Mouse (Mus musculus): ENCODE data around the gene Prkag2.

Prkag2 gene

GRCm38 (mm10) chr5:24913656-24914055, 186.8 kb downstream of the Prkag2 start:
- no peak for DNase-seq (ENCODE audit: low spot score)

DNA sequence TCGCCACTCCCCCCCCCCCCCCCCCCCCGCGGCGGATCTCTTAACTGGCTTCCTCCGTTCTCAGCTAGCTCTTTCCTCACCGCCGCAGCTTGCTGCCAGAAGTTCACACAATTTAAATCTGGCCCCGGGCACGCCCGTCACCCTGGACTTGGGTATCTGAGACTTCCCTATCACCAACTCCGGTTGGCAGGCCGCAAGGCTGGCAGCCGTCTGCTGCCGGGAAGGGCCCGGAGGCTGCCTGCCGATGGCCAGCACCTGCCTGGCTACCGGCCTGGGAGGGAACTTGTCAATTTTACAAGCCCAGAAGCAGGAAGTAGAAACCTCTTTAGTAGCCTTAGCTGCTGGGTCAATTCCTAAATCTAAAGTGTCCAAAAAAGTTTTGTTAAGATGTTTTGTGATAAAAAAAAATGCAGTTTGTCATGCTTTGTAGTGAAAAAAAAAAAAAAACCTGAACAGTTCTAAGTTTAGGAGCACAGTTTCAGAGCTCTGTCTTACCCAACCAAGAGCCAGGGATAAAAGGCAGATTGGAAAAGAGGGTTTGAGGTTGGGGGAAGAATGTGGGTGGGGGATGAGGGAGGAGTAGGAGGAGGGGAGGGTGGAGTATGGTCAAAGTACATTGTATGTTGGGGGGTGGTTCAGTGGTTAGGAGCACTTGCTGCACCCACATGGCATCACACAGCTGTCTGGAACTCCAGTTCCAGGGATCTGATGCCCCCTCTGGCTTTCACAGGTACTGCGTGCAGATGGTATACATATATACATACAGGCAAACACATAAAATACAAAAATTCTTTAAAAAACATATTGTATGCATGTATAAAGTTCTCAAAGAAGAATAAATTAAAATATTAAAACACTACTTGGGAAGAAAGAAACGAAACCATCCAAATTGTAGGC, 191.4 kb downstream of the Prkag2 start:
- no peak for DNase-seq (ENCODE audit: low spot score)

DNA sequence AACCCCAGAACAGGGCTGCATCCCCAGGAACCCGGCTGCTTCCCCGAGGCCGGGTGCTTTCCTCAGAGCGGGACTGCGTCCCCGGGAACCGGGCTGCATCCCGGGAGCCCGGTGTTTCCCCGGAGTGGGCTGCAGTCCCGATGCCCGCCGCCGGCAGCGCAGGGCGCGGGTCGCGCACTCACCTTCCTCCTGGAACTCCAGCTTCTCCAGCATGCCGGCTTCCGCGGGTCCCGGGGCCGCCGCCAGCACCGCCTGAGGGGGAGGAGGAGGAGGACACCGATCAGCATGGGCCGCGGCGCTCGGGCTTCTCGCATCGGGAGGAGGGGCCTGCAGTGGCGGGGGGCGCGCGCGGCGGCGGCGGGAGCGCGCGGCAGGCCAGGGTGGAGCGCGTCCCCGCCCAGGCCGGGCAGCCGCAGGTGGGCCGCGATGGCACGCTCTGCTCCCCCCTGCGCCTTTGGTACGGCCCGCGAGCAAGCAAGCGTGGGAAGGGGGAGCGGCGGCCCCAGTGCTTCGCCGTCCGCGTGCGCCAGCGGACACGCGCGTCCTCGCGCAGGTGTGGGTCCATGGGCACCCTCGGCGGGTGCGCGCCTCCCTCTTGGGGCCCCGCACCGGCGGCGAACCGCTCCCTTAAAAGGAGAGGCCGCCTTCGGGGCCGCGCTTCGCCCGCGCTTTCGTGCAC, 192.2 kb downstream of the Prkag2 start:
- DNase-seq (ENCODE audit: low spot score) = peak; percentile 54

DNA sequence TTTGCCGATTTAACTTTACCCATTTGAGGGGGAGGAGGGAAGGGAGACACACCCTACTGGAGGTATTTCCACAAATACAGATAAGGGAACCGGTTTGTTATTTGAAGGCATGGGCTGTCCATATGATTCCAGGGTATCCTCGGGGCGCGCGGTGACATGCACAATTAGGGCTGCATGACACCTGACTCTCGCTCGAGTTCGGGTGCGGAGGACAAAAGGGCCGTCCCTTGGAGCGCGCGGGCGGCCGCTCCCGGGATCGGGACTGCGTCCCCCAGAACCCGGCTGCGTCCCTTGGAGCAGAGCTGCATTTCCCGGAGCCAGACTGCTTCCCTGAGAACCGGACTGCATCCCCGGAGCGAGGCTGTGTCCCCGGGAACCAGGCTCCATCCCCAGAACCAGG, 192.7 kb downstream of the Prkag2 start:
- DNase-seq (ENCODE audit: low spot score) = no peak

DNA sequence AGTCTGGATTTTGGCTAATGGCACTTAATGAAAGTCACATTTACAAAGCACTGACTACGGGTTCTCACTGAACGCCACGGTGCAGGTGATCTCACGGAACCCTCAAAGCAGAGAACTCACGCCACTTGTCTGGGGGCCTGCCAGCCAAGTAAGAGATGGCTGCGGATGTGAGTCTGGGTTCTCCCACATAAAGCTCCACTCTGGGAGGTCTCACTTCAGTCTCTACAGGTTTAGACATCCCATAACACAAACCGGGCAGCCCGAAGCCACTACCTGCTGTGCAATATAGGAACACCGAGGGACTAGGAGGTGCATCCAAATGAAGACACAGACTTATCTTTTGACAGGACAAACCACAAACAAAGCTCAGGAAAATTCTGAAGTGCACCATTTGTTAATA, 193.6 kb downstream of the Prkag2 start:
- no peak for DNase-seq (ENCODE audit: low spot score)

DNA sequence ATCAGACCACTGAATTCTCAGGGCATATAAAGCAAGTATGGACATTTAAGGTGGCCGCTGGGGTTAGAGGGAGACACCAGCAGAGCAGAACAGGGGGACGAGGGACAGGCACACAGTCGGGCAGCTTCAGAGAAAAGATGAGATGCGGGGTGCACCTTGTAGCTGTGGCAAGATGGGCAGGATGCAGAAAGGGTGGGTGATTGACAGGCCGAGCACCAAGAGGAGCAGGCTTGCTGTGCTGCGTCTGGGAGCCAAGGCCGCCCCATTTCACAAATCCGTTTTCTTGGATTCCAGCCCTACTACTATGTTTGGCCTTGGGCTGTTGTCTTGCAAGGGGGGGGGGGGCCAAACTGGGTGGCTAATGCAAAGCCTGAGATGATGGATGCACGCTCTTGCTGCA, 195.5 kb downstream of the Prkag2 start:
- DNase-seq (ENCODE audit: low spot score) = no peak

DNA sequence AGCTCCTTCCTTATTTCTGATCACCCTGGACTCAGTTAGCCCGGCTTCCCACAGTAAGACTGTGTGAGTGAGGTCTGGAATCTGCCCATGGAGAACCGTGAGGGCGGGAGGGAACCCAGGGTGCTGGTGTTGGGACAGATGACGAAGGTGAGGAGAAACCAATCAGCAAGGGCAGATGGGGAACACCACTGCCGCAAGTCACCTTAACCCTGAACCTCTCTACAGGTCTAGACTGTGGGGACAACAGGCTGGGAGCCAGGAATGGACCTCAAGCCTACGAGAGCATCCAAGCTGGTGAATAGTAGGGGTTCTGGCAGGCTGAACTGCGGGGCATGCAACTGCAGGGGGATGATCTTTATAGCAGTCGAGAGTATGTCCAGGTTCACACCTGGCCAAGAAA, 196.0 kb downstream of the Prkag2 start:
- DNase-seq (ENCODE audit: low spot score) = no peak

DNA sequence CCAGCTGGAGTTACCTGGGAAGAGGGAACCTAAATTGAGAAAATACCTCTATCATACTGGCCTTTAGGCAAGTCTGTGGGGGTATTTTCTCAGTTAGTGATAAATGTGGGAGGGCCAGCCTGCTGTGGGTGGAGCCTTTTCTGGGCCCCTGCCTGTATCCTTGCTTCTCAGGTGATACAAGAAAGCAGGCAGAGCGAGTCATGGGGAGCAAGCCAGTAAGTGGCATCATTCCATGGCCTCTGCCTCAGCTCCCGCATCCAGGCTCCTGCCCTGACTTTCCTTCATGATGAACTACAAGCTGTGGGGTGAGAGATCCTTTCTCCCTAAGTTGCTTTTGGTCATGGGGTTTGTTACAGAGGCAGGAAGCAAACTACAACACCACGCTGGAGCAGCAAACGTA, 196.4 kb downstream of the Prkag2 start:
- no peak for DNase-seq (ENCODE audit: low spot score)

DNA sequence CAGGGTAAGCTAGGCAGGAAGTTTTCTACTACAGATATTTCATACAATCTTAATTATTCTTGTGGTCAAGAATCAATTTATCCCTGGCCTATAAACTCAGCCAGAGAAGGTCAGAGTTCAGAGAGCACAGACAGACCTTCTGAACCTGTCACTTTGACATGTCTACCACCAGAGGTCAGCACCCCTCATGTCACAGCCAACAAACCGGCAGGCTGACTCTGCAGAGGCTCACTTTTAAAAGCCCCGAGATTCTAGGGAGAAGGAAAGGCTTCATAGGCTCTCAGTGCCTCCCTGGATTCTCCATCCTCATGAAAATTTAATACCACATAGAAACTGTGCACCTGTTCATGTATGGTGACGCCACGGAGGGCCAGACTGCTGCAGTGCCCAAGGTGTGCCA, 197.6 kb downstream of the Prkag2 start:
- no peak for DNase-seq (ENCODE audit: low spot score)

- no peak for DNase-seq (ENCODE audit: low spot score)
These were observed 204.8 kb downstream of the Prkag2 start for GRCm38 (mm10) chr5:24895606-24896005.

GRCm38 (mm10) chr5:24894814-24895213, 205.6 kb downstream of the Prkag2 start:
- DNase-seq (ENCODE audit: low spot score) = no peak

GRCm38 (mm10) chr5:24892461-24892860, 208.0 kb downstream of the Prkag2 start:
- DNase-seq (ENCODE audit: low spot score) = no peak

DNA sequence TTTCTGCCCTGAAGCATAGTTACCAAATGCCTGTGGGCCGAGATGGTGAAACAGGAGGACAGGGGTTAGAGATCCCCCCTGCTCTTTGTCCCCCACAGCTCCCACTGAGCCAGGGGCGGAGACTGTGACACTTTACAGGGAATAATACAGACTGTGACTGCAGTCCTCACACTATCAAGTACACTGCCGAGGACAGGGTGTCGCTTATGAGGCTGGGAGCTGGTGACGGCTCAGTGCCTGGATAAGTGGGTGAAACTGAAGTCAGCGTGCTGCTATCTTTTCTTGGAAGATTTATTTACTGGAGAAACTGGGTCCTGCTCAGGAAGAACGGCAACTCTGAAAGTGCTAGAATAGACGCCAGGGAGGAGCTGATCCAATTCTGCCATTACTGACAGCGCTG, 210.6 kb downstream of the Prkag2 start:
- DNase-seq (ENCODE audit: low spot score) = no peak

DNA sequence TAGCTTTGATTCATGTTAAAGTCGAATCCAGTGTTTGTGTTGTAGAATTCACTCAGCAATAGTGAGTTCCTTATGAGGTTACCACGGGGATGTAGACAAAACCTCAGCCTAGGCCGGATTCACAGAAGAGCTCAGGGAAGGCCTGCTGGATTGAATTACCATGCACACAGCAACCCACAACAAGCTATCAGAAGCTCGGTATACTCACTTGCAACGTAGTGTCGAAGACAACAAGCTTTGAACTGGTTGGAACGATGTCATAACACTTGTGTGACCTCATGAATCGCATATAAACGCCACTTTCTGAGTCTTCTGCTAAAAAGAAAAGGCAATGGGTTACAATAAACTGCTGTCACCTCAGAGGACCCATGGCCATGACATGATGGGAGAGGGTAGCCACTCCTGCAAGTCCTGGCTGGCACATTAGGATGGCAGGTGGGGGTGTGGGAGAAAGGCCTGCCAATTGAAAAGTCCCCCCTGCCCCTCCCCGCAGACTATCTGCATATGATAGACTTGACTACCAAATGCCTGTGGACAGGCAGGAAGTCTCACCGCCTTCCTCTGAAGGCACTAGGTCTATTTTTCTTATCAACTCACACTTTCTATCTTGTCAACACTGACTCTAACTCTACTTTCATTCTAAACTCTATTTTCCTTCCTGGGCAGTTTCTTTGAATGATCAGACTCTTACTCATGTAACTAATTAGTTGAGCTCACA, 211.4 kb downstream of the Prkag2 start:
- DNase-seq (ENCODE audit: low spot score) = no peak

DNA sequence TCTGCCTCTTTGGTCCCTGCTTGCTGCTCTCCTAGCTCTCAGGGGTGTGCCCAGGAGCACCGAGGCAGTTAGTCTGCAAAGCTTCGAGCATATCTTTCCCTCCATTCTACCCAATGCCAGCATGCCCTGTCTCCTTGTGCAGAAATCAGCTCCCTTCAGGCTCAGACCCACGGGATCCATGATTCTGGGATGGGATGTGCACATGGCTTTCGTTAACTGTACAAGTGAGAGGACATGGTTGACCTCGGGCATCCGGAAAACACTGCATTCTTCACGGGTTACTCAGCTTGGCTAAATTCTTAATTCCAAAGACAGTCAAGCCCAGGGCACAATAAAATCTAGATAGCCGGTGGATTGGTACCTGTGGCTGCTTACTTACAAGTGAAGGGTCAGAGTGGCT, 213.2 kb downstream of the Prkag2 start:
- DNase-seq (ENCODE audit: low spot score) = no peak

GRCm38 (mm10) chr5:24878713-24879112, 221.7 kb downstream of the Prkag2 start:
- DNase-seq (ENCODE audit: low spot score) = no peak

- no peak for DNase-seq (ENCODE audit: low spot score)
These were observed 222.4 kb downstream of the Prkag2 start for GRCm38 (mm10) chr5:24877836-24878624.

- DNase-seq (ENCODE audit: low spot score) = no peak
These were observed 223.8 kb downstream of the Prkag2 start for GRCm38 (mm10) chr5:24876653-24877052.

- DNase-seq (ENCODE audit: low spot score) = no peak
These were observed 226.3 kb downstream of the Prkag2 start for GRCm38 (mm10) chr5:24874111-24874510.

GRCm38 (mm10) chr5:24873221-24873620, 227.2 kb downstream of the Prkag2 start:
- DNase-seq (ENCODE audit: low spot score) = no peak

DNA sequence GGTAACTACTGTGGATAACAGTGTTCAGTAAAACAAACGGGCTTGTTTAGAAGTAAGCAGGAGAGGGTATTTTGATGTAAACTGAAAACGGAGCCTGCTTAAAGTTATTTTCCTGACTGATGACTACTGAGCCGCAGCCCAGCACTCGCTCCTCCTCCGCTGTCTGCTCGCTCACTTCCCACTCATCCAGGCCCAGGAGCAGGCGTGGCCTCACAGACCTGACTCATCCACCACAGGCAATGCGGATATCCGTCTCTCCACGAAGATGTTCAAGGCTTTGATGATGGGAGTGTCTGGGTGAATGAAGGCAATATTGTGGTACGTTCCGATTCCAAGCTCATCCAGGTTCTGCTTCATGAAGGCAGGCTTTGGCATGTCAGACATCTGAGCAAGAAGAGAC, 229.2 kb downstream of the Prkag2 start:
- DNase-seq (ENCODE audit: low spot score) = no peak

GRCm38 (mm10) chr5:24869796-24870289, 230.6 kb downstream of the Prkag2 start:
- DNase-seq (ENCODE audit: low spot score) = no peak

All from urinary bladder, postnatal 10 days (tissue).